Mouse (Mus musculus) lung, adult 2 months (tissue): ENCODE measurements around the gene Agfg1.

Experiments
- CTCF ChIP-seq: fragments of 200-500 bp; IDR thresholded peaks from 2 replicates; pipeline ENCODE4 v1.5.1; 2011; ENCODE audit warnings: mild to moderate bottlenecking, low read length, control low read depth; ENCODE audit not compliant: insufficient read depth
- POLR2A ChIP-seq: fragments of 200-500 bp; IDR thresholded peaks from 2 replicates; pipeline ENCODE4 v1.6.1; 2011; ENCODE audit warnings: low read depth, mild to moderate bottlenecking, control low read depth, low read length, borderline replicate concordance; ENCODE audit errors: extremely low read depth

- TF ChIP-seq POLR2A (no peak), CTCF (no peak)
These were observed 5.8 kb upstream of the Agfg1 start for GRCm38 (mm10) chr1:82833501-82833900.
